Mouse (Mus musculus) cerebellum, adult 2 months (tissue): ENCODE measurements around the gene Map3k6.

Experiments
- CTCF ChIP-seq: fragments of 200-500 bp; IDR thresholded peaks from 2 replicates; pipeline ENCODE4 v1.5.1; 2011; ENCODE audit warnings: low read depth, mild to moderate bottlenecking, control low read depth, low read length, moderate library complexity, borderline replicate concordance; ENCODE audit not compliant: insufficient read depth
- POLR2A ChIP-seq: fragments of 200-500 bp; IDR thresholded peaks from 2 replicates; pipeline ENCODE4 v1.6.1; 2011; ENCODE audit warnings: low read length, control low read depth, borderline replicate concordance; ENCODE audit not compliant: insufficient read depth

DNA sequence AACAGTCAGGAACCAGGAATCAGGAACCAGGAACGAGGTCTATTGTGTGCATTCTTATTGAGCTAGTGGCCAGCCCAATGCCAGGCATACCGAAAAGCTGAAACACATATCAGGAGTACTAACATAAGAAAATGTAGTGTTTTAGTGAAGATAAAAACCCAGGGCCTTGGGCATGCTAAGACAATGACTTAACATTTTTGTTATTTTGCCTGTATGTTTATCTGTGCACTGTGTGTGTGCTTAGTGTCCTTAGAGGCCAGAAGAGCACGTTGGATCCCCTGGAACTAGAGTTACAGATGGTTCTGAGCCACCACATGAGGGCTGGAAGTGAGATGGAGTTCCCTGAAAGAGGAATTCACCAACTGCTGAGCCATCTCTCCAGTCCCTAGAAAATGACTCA, 44.7 kb downstream of the Map3k6 start:
- TF ChIP-seq CTCF (no peak), POLR2A (no peak)
